Mouse (Mus musculus): ENCODE results near the gene Rnf17.

Rnf17 gene

GRCm38 (mm10) chr14:56402311-56403071 lies at the start of gene Rnf17:
Gene Rnf17 (plus strand): TSS chr14:56402581.
- no peak for DNase-seq (ENCODE audit: low spot score in 2 of 2)

GRCm38 (mm10) chr14:56354803-56355202 lies 47.6 kb upstream of the Rnf17 start:
- DNase-seq (ENCODE audit: low spot score in 2 of 2) = no peak

- DNase-seq (ENCODE audit: low spot score in 2 of 2) = no peak
Measured at GRCm38 (mm10) chr14:56355396-56355795, 47.0 kb upstream of the Rnf17 start.

- DNase-seq (ENCODE audit: low spot score in 2 of 2) = no peak
Measured at GRCm38 (mm10) chr14:56356196-56356595, 46.2 kb upstream of the Rnf17 start.

GRCm38 (mm10) chr14:56358422-56358821 lies 44.0 kb upstream of the Rnf17 start:
- no peak for DNase-seq (ENCODE audit: low spot score in 2 of 2)

- DNase-seq (ENCODE audit: low spot score in 2 of 2) = no peak
Measured at GRCm38 (mm10) chr14:56359131-56359530, 43.2 kb upstream of the Rnf17 start.

GRCm38 (mm10) chr14:56364711-56365237 lies 37.6 kb upstream of the Rnf17 start, which contains the start of gene Atp12a:
Gene Atp12a (plus strand): TSS chr14:56365068.
- no peak for DNase-seq (ENCODE audit: low spot score in 2 of 2)

- DNase-seq (ENCODE audit: low spot score in 2 of 2) = no peak
Measured at GRCm38 (mm10) chr14:56365292-56365691, 37.1 kb upstream of the Rnf17 start.

- DNase-seq (ENCODE audit: low spot score in 2 of 2) = no peak
Measured at GRCm38 (mm10) chr14:56366712-56367111, 35.7 kb upstream of the Rnf17 start.

GRCm38 (mm10) chr14:56368834-56369233 lies 33.5 kb upstream of the Rnf17 start:
- no peak for DNase-seq (ENCODE audit: low spot score in 2 of 2)

- peak; percentile 43 to 59 for DNase-seq (ENCODE audit: low spot score in 2 of 2)
Measured at GRCm38 (mm10) chr14:56375731-56376130, 26.6 kb upstream of the Rnf17 start.

GRCm38 (mm10) chr14:56377745-56378144 lies 24.6 kb upstream of the Rnf17 start:
- no peak for DNase-seq (ENCODE audit: low spot score in 2 of 2)

GRCm38 (mm10) chr14:56379336-56379735 lies 23.0 kb upstream of the Rnf17 start:
- no peak for DNase-seq (ENCODE audit: low spot score in 2 of 2)

- no peak for DNase-seq (ENCODE audit: low spot score in 2 of 2)
Measured at GRCm38 (mm10) chr14:56382366-56382765, 20.0 kb upstream of the Rnf17 start.

- DNase-seq (ENCODE audit: low spot score in 2 of 2) = no peak
Measured at GRCm38 (mm10) chr14:56390247-56390646, 12.1 kb upstream of the Rnf17 start.

GRCm38 (mm10) chr14:56393704-56394312 lies 8.6 kb upstream of the Rnf17 start:
- no peak for DNase-seq (ENCODE audit: low spot score in 2 of 2)

GRCm38 (mm10) chr14:56398001-56398400 lies 4.4 kb upstream of the Rnf17 start:
- no peak for DNase-seq (ENCODE audit: low spot score in 2 of 2)

- no peak for DNase-seq (ENCODE audit: low spot score in 2 of 2)
Measured at GRCm38 (mm10) chr14:56403072-56403375, 643 bp downstream of the Rnf17 start.

GRCm38 (mm10) chr14:56462090-56462489 lies 59.7 kb downstream of the Rnf17 start:
- no peak for DNase-seq (ENCODE audit: low spot score in 2 of 2)

- no peak for DNase-seq (ENCODE audit: low spot score in 2 of 2)
Measured at GRCm38 (mm10) chr14:56462729-56463128, 60.3 kb downstream of the Rnf17 start.

- no peak for DNase-seq (ENCODE audit: low spot score in 2 of 2)
Measured at GRCm38 (mm10) chr14:56468145-56468544, 65.8 kb downstream of the Rnf17 start.

GRCm38 (mm10) chr14:56489806-56490205 lies 87.4 kb downstream of the Rnf17 start:
- no peak for DNase-seq (ENCODE audit: low spot score in 2 of 2)

- DNase-seq (ENCODE audit: low spot score in 2 of 2) = no peak
Measured at GRCm38 (mm10) chr14:56502407-56502806, 100.0 kb downstream of the Rnf17 start.
